Mouse (Mus musculus) liver, embryonic 11.5 days (tissue): ENCODE results near the gene Cwc22. TPM values are rescaled to one million over a fixed set of nuclear protein-coding genes. Genes with fewer than 3 reads are reported as not detected.

Experiments used
- ATAC-seq: fragments of 200-750 bp; cut with Nextera tagmentation; replicated peaks from 2 replicates; pipeline ENCODE4 v1.8.0; 2017; ENCODE audit warnings: moderate number of reproducible peaks, mild to moderate bottlenecking, moderate TSS enrichment, moderate library complexity; ENCODE audit not compliant: low FRiP score
- DNase-seq: peaks from one replicate; pipeline ENCODE4 v3.0.0-alpha.2; 2017; ENCODE audit warnings: low spot score
- H3K27ac ChIP-seq: fragments of 300-500 bp; sonication (generic); 2 replicates; pipeline ENCODE4 v1.5.1; 2014; ENCODE audit warnings: mild to moderate bottlenecking, low read depth, low read length, control low read depth
- H3K27me3 ChIP-seq: fragments of 300-500 bp; sonication (generic); replicated peaks from 2 replicates; pipeline ENCODE4 v1.6.1; 2014; ENCODE audit warnings: low read length, mixed read lengths; ENCODE audit not compliant: control insufficient read depth, insufficient read depth
- H3K36me3 ChIP-seq: fragments of 300-500 bp; sonication (generic); 2 replicates; pipeline ENCODE4 v1.6.1; 2014; ENCODE audit warnings: mild to moderate bottlenecking, low read length, moderate library complexity, mixed read lengths; ENCODE audit not compliant: control insufficient read depth, insufficient read depth
- H3K4me1 ChIP-seq: fragments of 300-500 bp; sonication (generic); replicated peaks from 2 replicates; pipeline ENCODE4 v1.6.1; 2014; ENCODE audit warnings: low read length, mixed read lengths; ENCODE audit not compliant: control insufficient read depth, insufficient read depth
- H3K4me2 ChIP-seq: fragments of 300-500 bp; sonication (generic); 2 replicates; pipeline ENCODE4 v1.6.1; 2014; ENCODE audit warnings: mild to moderate bottlenecking, control low read depth, moderate library complexity
- H3K4me3 ChIP-seq: fragments of 300-500 bp; sonication (generic); 2 replicates; pipeline ENCODE4 v1.5.1; 2014; ENCODE audit warnings: low read depth, low read length, control low read depth
- H3K9ac ChIP-seq: fragments of 300-500 bp; sonication (generic); 2 replicates; pipeline ENCODE4 v1.6.1; 2014; ENCODE audit warnings: low read depth, low read length, control low read depth
- H3K9me3 ChIP-seq: fragments of 300-500 bp; sonication (generic); 2 replicates; pipeline ENCODE4 v1.6.1; 2016; ENCODE audit warnings: low read length, inconsistent platforms, mixed read lengths; ENCODE audit not compliant: control insufficient read depth
- WGBS: fragments of 180-500 bp; shearing (Covaris S2); extraction: QIAGEN DNeasy Blood & Tissue Kit; methylation state at CpG from one replicate; pipeline ENCODE4 v1.1.7; 2014; 5-methylcytosine and 5-hydroxymethylcytosine counted together
- polyA plus RNA-seq: library from polyadenylated mRNA; unstranded; fragments of >200 nt; fragmentation: Nextera tagmentation; extraction: Ambion mirVana; gene quantifications from 2 replicates; pipeline ENCODE4 v1.2.1, GENCODE M21; 2014

The Cwc22 gene
- polyA plus RNA-seq, 1 experiment from 2014 or later: 35.1 TPM

DNA sequence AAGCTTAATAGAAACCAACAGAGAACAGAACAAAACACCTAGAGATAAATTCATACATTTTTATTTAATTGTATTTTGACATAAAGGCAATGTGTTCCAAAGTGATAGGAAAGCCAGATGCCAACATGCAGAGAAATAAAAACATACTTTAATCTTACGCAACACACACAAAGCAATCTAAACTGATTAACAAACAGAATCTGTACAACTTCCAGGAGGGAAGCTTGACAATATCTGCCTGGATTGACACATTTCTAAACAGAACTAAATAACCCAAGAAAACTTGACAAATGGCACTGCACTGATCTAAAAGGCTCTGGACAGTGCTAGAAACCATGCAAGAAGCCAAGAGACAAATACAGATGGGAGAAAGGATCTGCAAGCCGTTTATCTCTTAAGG lies 20.2 kb downstream of the Cwc22 start:
- DNase-seq: no peak
- Histone ChIP-seq H3K36me3 (peaks cover 32% of the 10 kb centered on the region), H3K27me3 (no peaks in the 10 kb centered on the region), H3K9me3 (no peaks in the 10 kb centered on the region), H3K4me3 (no peak overlapping the region), H3K4me2 (no peak overlapping the region), H3K4me1 (no peaks in the 10 kb centered on the region), H3K9ac (no peak overlapping the region), H3K27ac (no peak overlapping the region)
- ATAC-seq: no peak
- WGBS: 88% methylated on average over 2 of the region's 2 CpGs

DNA sequence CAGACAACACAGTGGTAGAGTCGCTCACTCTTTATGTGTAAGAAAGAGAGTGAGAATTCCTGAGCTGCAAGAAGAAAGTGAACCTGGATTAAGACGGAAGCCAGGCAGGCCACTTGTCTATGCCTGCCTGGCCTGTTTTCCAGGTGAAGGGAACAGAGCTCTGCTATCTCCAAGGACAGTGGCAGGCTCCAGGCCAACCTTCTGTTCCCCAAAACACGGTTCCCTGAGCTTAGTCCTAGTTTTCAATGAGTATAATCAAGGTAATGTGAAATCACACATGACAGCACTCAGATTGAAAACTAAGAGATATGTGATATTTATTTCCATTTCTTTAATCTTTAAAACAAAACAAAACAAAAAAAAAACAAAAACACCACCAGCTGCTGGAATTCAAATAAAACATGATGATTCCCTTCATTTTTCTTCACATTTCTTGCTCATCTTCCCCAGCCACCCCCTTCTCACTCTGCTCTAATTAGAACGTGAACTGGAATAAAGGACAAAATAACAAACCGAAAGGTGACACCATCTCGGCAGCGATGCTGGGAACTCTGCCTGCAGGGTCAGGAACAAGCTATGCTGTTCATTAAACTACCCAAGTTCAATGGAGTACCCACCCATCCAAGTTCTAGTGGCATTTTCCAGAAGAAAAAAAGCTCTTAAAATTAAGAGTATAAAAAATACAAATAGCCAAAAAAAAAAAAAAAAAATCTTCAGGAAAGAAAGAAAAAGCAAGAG lies 20.8 kb downstream of the Cwc22 start:
- ATAC-seq (no peak), DNase-seq (no peak)
- Histone ChIP-seq H3K4me3 (no peak overlapping the region), H3K27ac (no peak overlapping the region), H3K9ac (no peak overlapping the region), H3K4me1 (no peaks in the 10 kb centered on the region), H3K4me2 (no peak overlapping the region), H3K36me3 (peaks cover 33% of the 10 kb centered on the region; the same call in 1 of the 2 replicates), H3K9me3 (no peaks in the 10 kb centered on the region), H3K27me3 (no peaks in the 10 kb centered on the region)
- 87% methylated on average over 7 of the region's 7 CpGs for WGBS

- Histone ChIP-seq H3K9ac (no peak overlapping the region), H3K9me3 (no peaks in the 10 kb centered on the region), H3K4me1 (no peaks in the 10 kb centered on the region), H3K4me3 (no peak overlapping the region), H3K36me3 (peaks cover 27% of the 10 kb centered on the region; the same call in 1 of the 2 replicates), H3K27ac (no peak overlapping the region), H3K4me2 (no peak overlapping the region), H3K27me3 (no peaks in the 10 kb centered on the region)
- ATAC-seq: no peak
- WGBS: 95% methylated on average over 3 of the region's 3 CpGs
- no peak for DNase-seq
Observed at GRCm38 (mm10) chr2:77924003-77924402, 22.2 kb downstream of the Cwc22 start.

- WGBS: 95% methylated on average over 8 of the region's 8 CpGs
- Histone ChIP-seq H3K9me3 (no peaks in the 10 kb centered on the region), H3K27ac (no peak overlapping the region), H3K9ac (no peak overlapping the region), H3K4me1 (no peaks in the 10 kb centered on the region), H3K27me3 (no peaks in the 10 kb centered on the region), H3K4me2 (no peak overlapping the region), H3K36me3 (peaks cover 22% of the 10 kb centered on the region; the same call in 1 of the 2 replicates), H3K4me3 (no peak overlapping the region)
- ATAC-seq: no peak
- no peak for DNase-seq
Observed at GRCm38 (mm10) chr2:77923182-77923581, 23.0 kb downstream of the Cwc22 start.

DNA sequence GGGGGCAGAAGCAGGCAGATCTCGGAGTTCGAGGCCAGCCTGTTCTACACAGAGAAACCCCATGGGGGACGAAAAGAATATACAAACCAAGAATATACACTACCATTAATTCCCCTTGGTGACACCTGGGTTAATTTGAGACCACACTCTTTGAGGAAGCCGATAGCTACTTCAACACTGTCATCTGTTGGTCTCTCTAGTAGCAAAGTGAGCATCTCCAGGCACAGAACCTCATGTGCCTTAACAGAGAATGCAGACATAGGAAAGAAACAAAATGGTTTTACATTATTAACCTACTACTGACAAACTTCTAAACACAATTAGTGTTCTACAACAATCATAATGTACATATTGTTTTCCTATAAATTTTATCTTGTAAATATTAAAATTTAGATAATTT lies 24.9 kb downstream of the Cwc22 start:
- no peak for ATAC-seq
- Histone ChIP-seq H3K4me3 (no peak overlapping the region), H3K9me3 (no peaks in the 10 kb centered on the region), H3K4me1 (no peaks in the 10 kb centered on the region), H3K27me3 (no peaks in the 10 kb centered on the region), H3K4me2 (no peak overlapping the region), H3K36me3 (peaks cover 29% of the 10 kb centered on the region; the same call in 1 of the 2 replicates), H3K9ac (no peak overlapping the region), H3K27ac (no peak overlapping the region)
- 93% methylated on average over 4 of the region's 4 CpGs for WGBS
- DNase-seq: no peak

- no peak overlapping the region for H3K4me3 ChIP-seq
- DNase-seq (no peak), ATAC-seq (no peak)
- no peak overlapping the region for H3K27ac ChIP-seq
- peaks cover 29% of the 10 kb centered on the region; the same call in 1 of the 2 replicates for H3K36me3 ChIP-seq
- no peaks in the 10 kb centered on the region for H3K27me3 ChIP-seq
- no peaks in the 10 kb centered on the region for H3K9me3 ChIP-seq
- H3K9ac ChIP-seq: no peak overlapping the region
- no peaks in the 10 kb centered on the region for H3K4me1 ChIP-seq
- H3K4me2 ChIP-seq: no peak overlapping the region
- 93% methylated on average over 2 of the region's 2 CpGs for WGBS
Observed at GRCm38 (mm10) chr2:77920621-77921020, 25.6 kb downstream of the Cwc22 start.

DNA sequence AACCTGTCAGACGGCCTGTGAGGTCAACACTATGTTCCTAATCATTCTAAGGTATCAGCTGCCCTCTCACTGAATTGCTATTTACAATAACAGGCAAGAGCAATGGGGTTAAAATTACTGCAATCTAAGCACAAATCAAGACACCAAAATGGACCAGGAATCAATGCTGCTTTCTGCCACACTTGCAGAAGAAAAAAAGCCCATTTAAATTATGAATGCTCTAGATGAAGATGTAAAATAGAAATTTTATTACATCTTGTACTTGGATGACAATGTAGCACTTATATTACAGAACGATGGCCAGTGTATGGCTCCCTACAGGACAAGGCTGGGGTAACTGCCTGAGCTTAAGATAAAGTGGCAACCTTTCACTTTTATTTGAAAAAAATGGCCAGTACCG lies 27.7 kb downstream of the Cwc22 start:
- Histone ChIP-seq H3K27ac (no peak overlapping the region), H3K27me3 (no peaks in the 10 kb centered on the region), H3K4me2 (no peak overlapping the region), H3K4me3 (no peak overlapping the region), H3K9me3 (no peaks in the 10 kb centered on the region), H3K9ac (no peak overlapping the region), H3K36me3 (peaks cover 27% of the 10 kb centered on the region; the same call in 1 of the 2 replicates), H3K4me1 (no peaks in the 10 kb centered on the region)
- 83% methylated on average over 3 of the region's 3 CpGs for WGBS
- ATAC-seq: no peak
- DNase-seq: no peak

GRCm38 (mm10) chr2:77918006-77918405 lies 28.2 kb downstream of the Cwc22 start:
- no peak for ATAC-seq
- no peak for DNase-seq
- peaks cover 22% of the 10 kb centered on the region; the same call in 1 of the 2 replicates for H3K36me3 ChIP-seq
- no peaks in the 10 kb centered on the region for H3K9me3 ChIP-seq
- no peak overlapping the region for H3K27ac ChIP-seq
- no peaks in the 10 kb centered on the region for H3K4me1 ChIP-seq
- no peak overlapping the region for H3K4me2 ChIP-seq
- H3K27me3 ChIP-seq: no peaks in the 10 kb centered on the region
- WGBS: 79% methylated on average over 2 of the region's 2 CpGs
- no peak overlapping the region for H3K9ac ChIP-seq
- no peak overlapping the region for H3K4me3 ChIP-seq

GRCm38 (mm10) chr2:77917360-77917734 lies 28.8 kb downstream of the Cwc22 start:
- Histone ChIP-seq H3K9me3 (no peaks in the 10 kb centered on the region), H3K27ac (no peak overlapping the region), H3K36me3 (peaks cover 20% of the 10 kb centered on the region; the same call in 1 of the 2 replicates), H3K9ac (no peak overlapping the region), H3K27me3 (no peaks in the 10 kb centered on the region), H3K4me3 (no peak overlapping the region), H3K4me1 (no peaks in the 10 kb centered on the region), H3K4me2 (no peak overlapping the region)
- ATAC-seq (no peak), DNase-seq (no peak)
- WGBS: 91% methylated on average over 3 of the region's 3 CpGs
